Mouse (Mus musculus): ENCODE measurements around the gene Ddit4.

DNA sequence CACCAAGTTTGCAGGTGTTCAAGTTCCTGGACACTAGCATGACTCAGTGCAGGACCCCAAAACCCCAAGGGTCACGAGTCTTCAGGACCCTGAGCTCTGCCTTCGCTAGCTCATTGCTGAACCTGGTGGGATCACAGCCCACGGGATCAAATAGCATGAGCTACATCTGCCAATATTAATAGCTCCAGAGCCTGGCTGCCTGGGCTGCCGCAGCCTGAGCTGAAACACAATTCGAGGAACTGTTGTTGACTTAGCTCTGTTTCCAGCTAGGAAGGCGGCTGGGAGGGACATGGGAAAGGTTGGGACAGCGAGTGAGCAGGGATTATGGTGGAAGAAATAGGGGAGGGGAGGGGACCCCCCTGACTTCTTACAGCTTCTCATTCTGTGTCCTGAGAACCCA lies 48.5 kb downstream of the Ddit4 start:
- no peak for TF ChIP-seq CTCF (IDR thresholded peaks at IDR 0.05; ENCODE audit: control insufficient read depth, insufficient read depth, low read length)
- no peak for TF ChIP-seq POLR2A (IDR thresholded peaks at IDR 0.05; ENCODE audit: borderline replicate concordance, control insufficient read depth, low read depth, low read length)

Data from bone marrow, adult 2 months (tissue).